Mouse (Mus musculus) neural tube, embryonic 11.5 days (tissue): ENCODE data around the gene Zfp825. TPM values are rescaled to one million over a fixed set of nuclear protein-coding genes. Genes with fewer than 3 reads are reported as not detected.
"Not testable (repeated sequence)": the region's sequence is repeated elsewhere in the genome, so short reads cannot be mapped to it uniquely, and the experiment has no call there.

Experiments
- ATAC-seq: fragments of 200-750 bp; cut with Nextera tagmentation; 2 replicates; pipeline ENCODE4 v1.8.0; 2017; ENCODE audit warnings: moderate number of reproducible peaks, mild to moderate bottlenecking, moderate TSS enrichment, moderate library complexity; ENCODE audit not compliant: insufficient read depth, low FRiP score, low TSS enrichment
- DNase-seq: peaks from one replicate; pipeline ENCODE4 v3.0.0-alpha.2; 2015; ENCODE audit warnings: low spot score
- H3K27ac ChIP-seq: fragments of 300-500 bp; sonication (generic); 2 replicates; pipeline ENCODE4 v1.5.1; 2014; ENCODE audit warnings: low read depth, mild to moderate bottlenecking, low read length
- H3K27me3 ChIP-seq: fragments of 300-500 bp; sonication (generic); 2 replicates; pipeline ENCODE4 v1.6.1; 2014; ENCODE audit warnings: mild to moderate bottlenecking, low read length, mixed read lengths; ENCODE audit not compliant: control insufficient read depth, insufficient read depth
- H3K36me3 ChIP-seq: fragments of 300-500 bp; sonication (generic); 2 replicates; pipeline ENCODE4 v1.6.1; 2014; ENCODE audit warnings: mild to moderate bottlenecking, low read length, moderate library complexity, mixed read lengths; ENCODE audit not compliant: control insufficient read depth, insufficient read depth
- H3K4me1 ChIP-seq: fragments of 300-500 bp; sonication (generic); 2 replicates; pipeline ENCODE4 v1.6.1; 2014; ENCODE audit warnings: low read length, mixed read lengths; ENCODE audit not compliant: control insufficient read depth, insufficient read depth
- H3K4me2 ChIP-seq: fragments of 300-500 bp; sonication (generic); 2 replicates; pipeline ENCODE4 v1.6.1; 2014; ENCODE audit warnings: low read depth, mild to moderate bottlenecking, moderate library complexity
- H3K4me3 ChIP-seq: fragments of 300-500 bp; sonication (generic); 2 replicates; pipeline ENCODE4 v1.5.1; 2014; ENCODE audit warnings: low read depth, low read length
- H3K9ac ChIP-seq: fragments of 300-500 bp; sonication (generic); 2 replicates; pipeline ENCODE4 v1.6.1; 2014; ENCODE audit warnings: mild to moderate bottlenecking, low read length
- H3K9me3 ChIP-seq: fragments of 300-500 bp; sonication (generic); 2 replicates; pipeline ENCODE4 v1.6.1; 2016; ENCODE audit warnings: low read length; ENCODE audit not compliant: control insufficient read depth
- WGBS: fragments of 180-500 bp; shearing (Covaris S2); extraction: QIAGEN DNeasy Blood & Tissue Kit; methylation state at CpG from one replicate; pipeline ENCODE4 v1.1.7; 2014; 5-methylcytosine and 5-hydroxymethylcytosine counted together
- polyA plus RNA-seq: library from polyadenylated mRNA; unstranded; fragments of >200 nt; fragmentation: Nextera tagmentation; extraction: Ambion mirVana; gene quantifications from 2 replicates; pipeline ENCODE4 v1.2.1, GENCODE M21; 2014

Zfp825 gene
- polyA plus RNA-seq = 18.5 and 22.6 TPM in 2 replicates

DNA sequence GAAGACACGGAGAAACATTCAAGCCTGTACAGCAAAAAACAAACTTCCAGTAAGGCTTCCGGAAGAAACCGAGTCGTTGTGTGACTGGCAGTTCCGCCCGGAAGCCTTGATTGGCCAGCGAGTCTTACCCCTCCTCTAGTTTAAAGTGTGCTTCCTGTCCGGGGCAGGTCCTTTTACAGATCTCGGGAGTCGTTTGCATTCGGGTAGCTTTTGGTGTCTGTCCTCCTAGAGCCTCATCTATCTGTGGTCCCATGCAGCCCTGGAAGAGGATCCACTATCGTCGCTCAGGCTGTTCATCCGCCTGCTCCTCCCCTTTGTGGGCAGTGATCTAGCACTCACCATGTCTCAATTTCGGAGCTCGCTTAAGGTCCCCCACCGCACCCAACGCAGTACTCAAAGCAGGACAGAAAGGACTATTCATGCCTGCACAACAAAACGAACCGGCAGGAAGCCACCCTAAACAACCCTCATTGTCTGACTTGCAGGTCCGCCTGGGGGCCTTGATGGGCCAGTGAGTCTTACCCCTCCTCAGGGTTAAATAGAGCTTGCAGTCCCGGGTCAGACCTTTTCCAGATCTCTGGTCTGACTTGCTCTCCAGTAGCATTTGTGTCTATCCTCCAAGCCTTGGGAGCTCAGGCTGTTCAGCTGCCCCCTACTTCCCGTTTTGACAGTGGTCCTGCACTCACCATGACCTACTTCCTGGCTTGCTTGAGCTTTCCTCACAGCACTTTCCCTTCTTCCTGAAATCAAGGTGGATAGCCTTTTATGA lies at the start of gene Zfp825:
TSS of gene Zfp825 (minus strand) at position 82 of the 769 bp plus-strand sequence.
- DNase-seq (peak; percentile 79), ATAC-seq (peak; percentile 97)
- under 1% methylated on average over 23 of the region's 23 CpGs for WGBS
- peak within 1 kb of the TSS; percentile 62 for H3K4me3 ChIP-seq
- H3K9me3 ChIP-seq = no peaks in the 10 kb centered on the region
- peak within 1 kb of the TSS; percentile 83 for H3K9ac ChIP-seq
- H3K27ac ChIP-seq = peak within 1 kb of the TSS; percentile 68
- H3K27me3 ChIP-seq = no peaks in the 10 kb centered on the region
- H3K4me2 ChIP-seq = peak within 1 kb of the TSS; percentile 88
- no peaks in the 10 kb centered on the region for H3K36me3 ChIP-seq
- H3K4me1 ChIP-seq = no peaks in the 10 kb centered on the region

DNA sequence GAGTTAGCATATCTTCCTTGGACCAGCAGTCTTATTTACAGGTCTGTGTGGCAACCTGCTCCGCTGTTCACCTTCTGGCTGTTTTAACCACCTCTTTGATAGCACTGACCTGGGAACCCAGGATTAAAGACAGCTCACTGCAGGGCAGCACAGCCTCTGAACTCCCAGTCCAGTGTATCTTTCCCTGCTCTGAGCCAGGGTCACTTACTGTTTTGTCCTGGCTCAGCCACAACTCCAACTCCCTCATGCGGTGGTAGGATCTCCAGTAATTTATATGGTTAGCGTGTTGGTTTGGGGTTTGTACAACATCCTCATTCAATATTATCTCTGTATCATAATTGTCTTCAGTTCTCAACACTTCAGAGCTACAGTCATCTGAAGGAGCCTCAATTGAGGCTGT lies 41.6 kb upstream of the Zfp825 start:
- not testable (repeated sequence) for H3K9ac ChIP-seq, H3K4me2 ChIP-seq, H3K4me1 ChIP-seq, H3K36me3 ChIP-seq, H3K4me3 ChIP-seq, H3K9me3 ChIP-seq, H3K27ac ChIP-seq, ATAC-seq, DNase-seq, H3K27me3 ChIP-seq
- WGBS = 92% methylated on average over 3 of the region's 3 CpGs

DNA sequence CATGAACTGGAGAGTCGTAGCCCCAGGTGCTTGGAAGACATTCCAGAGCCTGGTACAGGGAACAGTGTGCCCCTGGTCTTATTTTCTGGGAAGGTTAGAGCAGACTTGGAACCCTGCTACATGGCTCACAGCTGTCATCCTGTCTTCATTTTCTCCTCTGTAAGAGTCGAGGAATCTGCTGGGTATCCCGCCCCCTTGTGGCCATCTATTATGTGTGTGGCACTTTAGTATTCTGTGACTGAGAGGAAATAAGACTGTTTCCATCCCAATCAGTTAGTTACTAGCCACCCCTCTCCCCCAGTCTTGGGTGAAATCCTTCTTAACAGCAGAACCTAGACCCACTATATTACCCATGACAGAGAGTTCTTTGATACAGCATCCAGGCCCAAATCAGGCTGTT lies 41.1 kb upstream of the Zfp825 start:
- ATAC-seq (peak; percentile 75), DNase-seq (peak; percentile 71)
- 29% methylated on average over 3 of the region's 3 CpGs for WGBS

DNA sequence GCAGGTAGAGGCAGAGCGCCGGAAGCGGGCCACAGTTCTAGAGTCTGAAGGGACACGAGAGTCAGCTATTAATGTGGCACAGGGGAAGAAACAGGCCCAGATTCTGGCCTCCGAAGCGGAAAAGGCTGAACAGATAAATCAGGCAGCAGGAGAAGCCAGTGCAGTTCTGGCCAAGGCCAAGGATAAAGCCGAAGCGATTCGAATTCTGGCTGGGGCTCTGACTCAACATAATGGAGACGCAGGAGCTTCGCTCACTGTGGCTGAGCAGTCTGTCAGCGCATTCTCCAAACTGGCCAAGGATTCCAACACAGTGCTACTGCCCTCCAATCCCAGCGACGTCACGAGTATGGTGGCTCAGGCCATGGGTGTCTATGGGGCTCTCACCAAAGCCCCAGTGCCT lies 40.3 kb upstream of the Zfp825 start:
- Histone ChIP-seq H3K9me3 (peaks cover 1% of the 10 kb centered on the region; the same call in 1 of the 2 replicates), H3K4me2 (no peak overlapping the region), H3K4me1 (no peaks in the 10 kb centered on the region), H3K27me3 (no peaks in the 10 kb centered on the region), H3K4me3 (no peak overlapping the region), H3K27ac (no peak overlapping the region), H3K36me3 (no peaks in the 10 kb centered on the region; the same call in 1 of the 2 replicates), H3K9ac (no peak overlapping the region)
- WGBS = 91% methylated on average over 15 of the region's 15 CpGs
- no peak for ATAC-seq
- DNase-seq = no peak

More for the DNA sequence above, 41.1 kb upstream of the Zfp825 start:
- H3K4me3 ChIP-seq, H3K9me3 ChIP-seq, H3K4me1 ChIP-seq, H3K27ac ChIP-seq, H3K9ac ChIP-seq, H3K27me3 ChIP-seq, H3K4me2 ChIP-seq, H3K36me3 ChIP-seq: not testable (repeated sequence)

DNA sequence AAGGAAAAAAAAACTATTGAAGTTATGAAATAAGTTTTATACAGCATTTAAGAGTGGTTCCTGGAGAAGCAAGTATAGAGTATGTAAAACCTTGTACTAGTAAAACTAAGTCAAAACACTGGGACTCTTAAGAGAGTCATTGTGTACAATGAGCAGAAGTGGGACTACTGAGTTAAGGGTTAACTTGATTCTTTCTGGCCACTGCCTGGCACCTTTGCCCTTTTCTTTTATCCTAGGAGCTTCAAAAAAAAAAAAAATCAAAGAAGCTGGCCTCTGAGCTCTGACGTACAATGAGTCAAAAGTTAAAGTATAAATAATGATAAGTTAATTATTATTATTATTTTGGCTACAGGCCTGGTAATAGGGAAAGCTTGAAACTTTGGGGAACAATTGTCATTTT lies 37.5 kb upstream of the Zfp825 start:
- not testable (repeated sequence) for H3K4me2 ChIP-seq, H3K27me3 ChIP-seq, H3K9ac ChIP-seq, H3K27ac ChIP-seq, H3K4me3 ChIP-seq, ATAC-seq, H3K4me1 ChIP-seq, H3K36me3 ChIP-seq, H3K9me3 ChIP-seq, DNase-seq
- 27% methylated on average over 1 of the region's 1 CpGs for WGBS

DNA sequence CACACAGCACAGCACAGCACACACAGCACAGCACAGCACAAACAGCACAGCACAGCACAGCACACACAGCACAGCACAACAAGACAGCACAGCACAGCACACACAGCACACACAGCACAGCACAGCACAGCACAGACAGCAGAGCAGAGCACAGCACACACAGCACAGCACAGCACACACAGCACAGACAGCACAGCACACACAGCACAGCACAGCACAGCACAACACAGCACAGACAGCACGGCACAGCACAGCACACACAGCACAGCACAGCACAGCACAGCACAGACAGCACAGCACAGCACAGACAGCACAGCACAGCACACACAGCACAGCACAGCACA lies 35.6 kb upstream of the Zfp825 start:
- not testable (repeated sequence) for H3K4me2 ChIP-seq, H3K9me3 ChIP-seq, H3K27ac ChIP-seq, ATAC-seq, H3K4me1 ChIP-seq, H3K4me3 ChIP-seq, H3K36me3 ChIP-seq, DNase-seq, H3K9ac ChIP-seq, H3K27me3 ChIP-seq
- WGBS = 32% methylated on average over 1 of the region's 1 CpGs

DNA sequence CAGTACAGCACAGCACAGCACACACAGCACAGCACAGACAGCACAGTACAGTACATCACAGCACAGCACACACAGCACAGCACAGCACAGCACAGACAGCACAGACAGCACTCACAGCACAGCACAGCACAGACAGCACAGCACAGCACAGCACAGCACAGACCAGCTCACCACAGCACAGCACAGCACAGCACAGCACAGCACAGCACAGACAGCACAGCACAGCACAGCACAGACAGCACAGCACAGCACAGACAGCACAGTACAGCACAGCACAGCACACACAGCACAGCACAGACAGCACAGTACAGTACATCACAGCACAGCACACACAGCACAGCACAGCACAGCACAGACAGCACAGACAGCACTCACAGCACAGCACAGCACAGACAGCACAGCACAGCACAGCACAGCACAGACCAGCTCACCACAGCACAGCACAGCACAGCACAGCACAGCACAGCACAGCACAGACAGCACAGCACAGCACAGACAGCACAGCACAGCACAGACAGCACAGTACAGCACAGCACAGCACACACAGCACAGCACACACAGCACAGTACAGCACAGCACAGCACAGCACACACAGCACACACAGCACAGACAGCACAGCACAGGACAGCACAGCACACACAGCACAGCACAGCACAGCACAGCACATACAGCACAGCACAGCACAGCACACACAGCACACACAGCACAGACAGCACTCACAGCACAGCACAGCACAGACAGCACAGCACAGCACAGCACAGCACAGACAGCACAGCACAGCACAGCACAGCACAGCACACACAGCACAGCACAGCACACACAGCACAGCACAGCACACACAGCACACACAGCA lies 35.0 kb upstream of the Zfp825 start:
- peak; percentile 48; the same call in 1 of the 2 replicates for ATAC-seq

DNA sequence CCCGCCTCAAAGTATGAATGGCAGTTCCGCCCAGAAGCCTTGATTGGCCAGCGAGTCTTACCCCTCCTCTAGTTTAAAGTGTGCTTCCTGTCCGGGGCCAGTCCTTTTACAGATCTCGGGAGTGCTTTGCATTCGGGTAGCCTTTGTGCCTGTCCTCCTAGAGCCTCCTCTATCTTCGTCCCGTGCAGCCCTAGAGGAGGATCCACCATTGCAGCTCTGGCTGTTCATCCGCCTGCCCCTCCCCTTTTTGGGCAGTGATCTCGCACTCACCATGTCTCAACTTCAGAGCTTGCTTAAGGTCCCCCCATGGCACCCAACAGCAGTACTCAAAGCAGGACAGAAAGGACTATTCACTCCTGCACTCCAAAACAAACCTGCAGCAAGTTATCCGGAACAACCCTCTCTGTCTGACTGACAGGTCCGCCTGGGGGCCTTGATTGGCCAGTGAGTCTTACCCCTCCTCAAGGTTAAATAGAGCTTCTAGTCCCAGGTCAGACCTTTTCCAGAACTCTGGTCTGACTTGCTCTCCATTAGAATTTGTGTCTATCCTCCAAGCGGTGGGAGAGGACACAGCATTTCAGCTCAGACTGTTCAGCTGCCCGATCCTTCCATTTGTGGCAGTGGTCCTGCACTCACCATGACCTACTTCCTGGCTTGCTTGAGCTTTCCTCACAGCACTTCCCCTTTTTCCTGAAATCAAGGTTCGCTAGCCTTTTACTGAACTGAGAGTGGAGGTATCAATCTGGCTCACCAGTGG lies 28.9 kb upstream of the Zfp825 start:
- Histone ChIP-seq H3K4me3 (peak overlapping the region; percentile 37), H3K9ac (peak overlapping the region; percentile 60), H3K4me2 (peak overlapping the region; percentile 60), H3K4me1 (no peaks in the 10 kb centered on the region), H3K27me3 (no peaks in the 10 kb centered on the region), H3K9me3 (no peaks in the 10 kb centered on the region), H3K36me3 (no peaks in the 10 kb centered on the region), H3K27ac (0 out of 2 replicates have a peak overlapping the region, but pooled peaks have one; percentile 54)
- peak; percentile 91 for ATAC-seq
- peak; percentile 65 for DNase-seq
- 3% methylated on average over 15 of the region's 15 CpGs for WGBS

More for the DNA sequence above, 35.0 kb upstream of the Zfp825 start:
- not testable (repeated sequence) for H3K9ac ChIP-seq, H3K27ac ChIP-seq, H3K36me3 ChIP-seq, H3K9me3 ChIP-seq, H3K27me3 ChIP-seq, H3K4me1 ChIP-seq, H3K4me3 ChIP-seq, DNase-seq, H3K4me2 ChIP-seq
